Mouse (Mus musculus): ENCODE results near the gene Stra6.

DNA sequence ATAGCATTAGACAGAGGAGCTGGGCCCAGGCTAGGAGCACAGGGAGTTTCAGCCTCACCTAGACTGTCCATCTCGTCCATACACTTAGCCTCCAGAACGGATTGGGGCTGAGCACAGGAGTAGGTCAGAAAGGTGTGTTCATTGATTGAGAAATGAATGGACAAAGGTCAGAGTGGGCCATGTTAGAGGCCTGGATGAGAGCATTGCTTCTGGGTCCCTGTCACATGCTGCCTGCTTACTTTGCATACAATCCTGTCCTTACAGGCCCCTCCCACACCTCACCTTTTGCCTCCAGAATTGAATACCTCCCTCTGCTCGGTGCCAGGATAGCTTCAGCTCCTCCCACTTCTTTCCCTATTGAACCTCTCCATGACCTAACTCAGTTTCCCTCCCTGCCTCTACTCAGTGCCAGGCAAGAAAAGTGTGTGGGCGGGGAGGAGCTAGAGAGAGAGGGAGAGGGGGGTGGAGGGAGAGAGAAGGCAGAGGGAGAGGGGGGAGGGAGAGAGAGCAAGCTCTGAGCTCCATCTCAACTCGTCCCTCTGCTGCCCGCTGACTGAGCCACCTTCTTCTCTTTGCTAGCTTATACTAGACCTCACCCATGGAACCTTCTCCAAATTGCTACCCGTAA is 52.5 kb downstream of the Stra6 start:
- no peak for TF ChIP-seq CTCF (IDR thresholded peaks at IDR 0.05; ENCODE audit: low read depth)
- TF ChIP-seq EP300 (IDR thresholded peaks at IDR 0.05; ENCODE audit: low read depth) = no peak

All from liver, embryonic 14.5 days (tissue).